Mouse (Mus musculus) lung, adult 2 months (tissue): ENCODE results near the gene Rab23. TPM values are rescaled to one million over a fixed set of nuclear protein-coding genes. Genes with fewer than 3 reads are reported as not detected.
"Not testable (repeated sequence)": the region's sequence is repeated elsewhere in the genome, so short reads cannot be mapped to it uniquely, and the experiment has no call there.

ENCODE experiments used
- DNase-seq: peaks from one replicate; pipeline ENCODE4 v3.0.0; 2022
- H3K4me1 ChIP-seq: fragments of 200-500 bp; 2 replicates; pipeline ENCODE4 v1.6.1; 2011; ENCODE audit warnings: low read length; ENCODE audit not compliant: control insufficient read depth, insufficient read depth
- H3K4me3 ChIP-seq: fragments of 200-500 bp; replicated peaks from 2 replicates; pipeline ENCODE3; 2011; ENCODE audit warnings: low read depth, mild to moderate bottlenecking, control low read depth, low read length; ENCODE audit errors: extremely low read depth
- CTCF ChIP-seq: fragments of 200-500 bp; IDR thresholded peaks from 2 replicates; pipeline ENCODE4 v1.5.1; 2011; ENCODE audit warnings: mild to moderate bottlenecking, low read length, control low read depth; ENCODE audit not compliant: insufficient read depth
- POLR2A ChIP-seq: fragments of 200-500 bp; IDR thresholded peaks from 2 replicates; pipeline ENCODE4 v1.6.1; 2011; ENCODE audit warnings: low read depth, mild to moderate bottlenecking, control low read depth, low read length, borderline replicate concordance; ENCODE audit errors: extremely low read depth
- WGBS: fragments of 180-500 bp; shearing (Covaris S2); methylation state at CpG from one replicate; pipeline ENCODE4 v1.1.7; 2018; 5-methylcytosine and 5-hydroxymethylcytosine counted together
- polyA plus RNA-seq: library from polyadenylated mRNA; depleted of rRNA; stranded (reverse); fragments of >200 nt; gene quantifications from 2 replicates; pipeline ENCODE4 v1.2.3, GENCODE M21; 2012

Gene Rab23
- polyA plus RNA-seq, 1 experiment = 17.3 TPM

GRCm38 (mm10) chr1:33721020-33721419 is 1.3 kb downstream of the Rab23 start:
- no peak for DNase-seq
- TF ChIP-seq POLR2A = no peak
- no peak for TF ChIP-seq CTCF
- peaks cover 3% of the 10 kb centered on the region for H3K4me1 ChIP-seq
- H3K4me3 ChIP-seq = no peak overlapping the region
- 73% methylated on average over 7 of the region's 7 CpGs for WGBS

DNA sequence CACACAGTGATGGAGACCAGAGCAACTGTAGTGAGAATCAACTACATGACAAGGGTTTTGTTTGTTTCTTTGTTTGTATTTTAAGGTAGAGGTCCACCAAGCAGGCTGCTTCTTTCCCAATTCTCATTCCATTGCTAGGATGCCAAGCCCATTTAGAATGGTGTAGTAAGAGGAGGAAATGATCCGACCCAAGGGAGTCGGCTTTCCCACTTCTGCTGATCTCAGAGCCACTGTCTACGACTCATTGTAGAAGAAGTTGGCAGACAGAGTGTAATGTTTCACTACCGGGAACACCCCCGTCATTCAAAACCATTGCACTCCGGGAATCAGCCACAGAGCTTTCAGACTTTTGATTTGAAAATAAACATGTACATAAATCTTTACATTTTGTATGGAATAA is 4.8 kb downstream of the Rab23 start:
- no peak for TF ChIP-seq POLR2A
- no peak overlapping the region for H3K4me3 ChIP-seq
- H3K4me1 ChIP-seq = peaks cover 3% of the 10 kb centered on the region
- 63% methylated on average over 6 of the region's 6 CpGs for WGBS
- no peak for DNase-seq

DNA sequence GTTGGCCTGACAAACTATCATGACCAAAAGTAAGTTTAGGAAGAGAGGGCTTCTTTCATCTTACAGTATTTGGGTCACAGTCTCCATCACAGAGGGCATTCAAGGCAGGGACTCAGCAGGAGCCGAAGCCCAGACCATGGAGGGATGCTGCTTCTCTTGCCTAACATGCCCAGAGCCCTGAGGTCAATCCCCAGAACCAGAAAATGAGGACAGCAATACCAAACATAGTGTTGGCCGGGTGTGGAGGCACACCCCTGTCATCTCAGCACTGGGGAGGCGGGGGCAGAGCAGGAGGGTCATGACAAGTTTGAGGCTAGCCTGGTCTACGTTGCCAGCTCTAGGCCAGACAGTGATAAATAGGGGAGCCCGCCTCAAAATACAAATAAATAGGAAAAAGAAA is 5.4 kb downstream of the Rab23 start:
- WGBS = 90% methylated on average over 5 of the region's 5 CpGs
- no peak overlapping the region for H3K4me3 ChIP-seq
- TF ChIP-seq POLR2A (no peak), CTCF (no peak)
- DNase-seq = no peak
- H3K4me1 ChIP-seq = peaks cover 3% of the 10 kb centered on the region

DNA sequence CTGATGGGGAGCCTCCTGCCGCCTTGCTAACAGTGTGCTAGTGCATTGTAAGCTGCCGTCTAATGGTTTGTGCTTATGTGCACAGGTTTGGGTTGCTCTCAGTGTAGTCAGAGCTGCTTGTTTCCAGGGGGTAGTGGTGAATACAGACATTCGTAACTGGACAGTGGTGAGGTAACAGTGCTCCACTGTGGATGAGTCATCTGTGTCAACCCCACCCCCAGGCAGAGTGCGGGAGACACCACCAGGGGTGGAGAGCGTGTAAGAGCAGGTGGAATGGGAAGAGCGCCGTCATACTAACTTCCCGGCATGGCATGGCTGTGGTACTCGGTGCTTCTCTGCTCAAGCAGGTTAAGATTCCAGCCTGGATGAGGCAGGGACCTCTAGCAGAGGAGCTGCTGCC is 13.4 kb downstream of the Rab23 start:
- no peak for TF ChIP-seq CTCF
- TF ChIP-seq POLR2A = no peak
- no peak for DNase-seq
- Histone ChIP-seq H3K4me3 (no peak overlapping the region), H3K4me1 (no peaks in the 10 kb centered on the region)
- 75% methylated on average over 9 of the region's 9 CpGs for WGBS

- 59% methylated on average over 5 of the region's 5 CpGs for WGBS
- DNase-seq = no peak
- no peak overlapping the region for H3K4me3 ChIP-seq
- H3K4me1 ChIP-seq = no peaks in the 10 kb centered on the region
- no peak for TF ChIP-seq CTCF
- TF ChIP-seq POLR2A = no peak
Measured at GRCm38 (mm10) chr1:33734001-33734685, 14.5 kb downstream of the Rab23 start.

- no peaks in the 10 kb centered on the region for H3K4me1 ChIP-seq
- no peak for TF ChIP-seq CTCF
- no peak for TF ChIP-seq POLR2A
- H3K4me3 ChIP-seq = no peak overlapping the region
- no peak for DNase-seq
- WGBS = 91% methylated on average over 11 of the region's 11 CpGs
Measured at GRCm38 (mm10) chr1:33738281-33738680, 18.6 kb downstream of the Rab23 start.

- TF ChIP-seq POLR2A (no peak), CTCF (no peak)
- WGBS = 84% methylated on average over 11 of the region's 11 CpGs
- DNase-seq = no peak
- no peak overlapping the region for H3K4me3 ChIP-seq
- H3K4me1 ChIP-seq = no peaks in the 10 kb centered on the region
Measured at GRCm38 (mm10) chr1:33738681-33739278, 19.1 kb downstream of the Rab23 start.

DNA sequence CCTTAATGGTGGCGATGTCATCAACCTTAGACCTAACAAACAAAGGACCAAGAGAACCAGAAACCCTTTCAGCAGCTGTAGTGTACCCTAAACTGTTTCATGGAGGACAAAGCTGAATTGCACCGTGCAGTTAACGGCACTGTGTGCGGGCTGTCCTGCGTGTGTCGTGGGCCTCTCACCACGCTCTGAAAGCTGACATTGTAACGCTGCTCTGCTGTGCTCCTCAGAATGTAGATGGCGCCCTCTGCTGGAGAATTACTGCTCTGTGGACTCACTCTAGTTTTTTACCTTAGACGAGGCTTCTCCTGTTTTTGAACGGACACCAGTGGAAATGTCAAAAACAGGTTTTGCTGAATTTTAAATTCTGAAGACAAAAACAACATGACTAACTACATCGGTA is 19.6 kb downstream of the Rab23 start:
- Histone ChIP-seq H3K4me3 (no peak overlapping the region), H3K4me1 (no peaks in the 10 kb centered on the region)
- DNase-seq = peak; percentile 72
- peak; percentile 84 for TF ChIP-seq CTCF
- no peak for TF ChIP-seq POLR2A
- 29% methylated on average over 12 of the region's 12 CpGs for WGBS

DNA sequence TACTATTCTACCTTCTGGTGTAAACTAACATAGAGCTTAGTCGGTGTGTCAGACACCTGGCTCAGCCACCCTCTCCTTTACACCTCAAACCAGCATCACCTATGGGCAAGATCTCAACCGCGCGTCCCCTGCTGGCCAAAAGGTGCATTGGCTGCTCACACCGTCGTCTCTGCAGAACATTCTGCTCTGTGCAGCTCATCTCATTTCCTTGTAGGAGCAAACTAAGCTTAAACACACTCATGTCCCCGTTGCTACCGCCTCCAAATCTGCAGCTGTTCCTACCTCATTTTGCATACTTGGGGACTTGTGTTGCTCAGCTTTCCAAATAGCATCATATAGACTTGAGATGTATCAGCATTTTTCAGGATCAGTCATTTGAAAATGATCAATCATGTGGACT is 23.2 kb downstream of the Rab23 start:
- no peak overlapping the region for H3K4me3 ChIP-seq
- DNase-seq = peak; percentile 23
- H3K4me1 ChIP-seq = no peaks in the 10 kb centered on the region
- 28% methylated on average over 8 of the region's 8 CpGs for WGBS
- TF ChIP-seq CTCF (peak; percentile 90), POLR2A (no peak)

GRCm38 (mm10) chr1:33744815-33745214 is 25.1 kb downstream of the Rab23 start:
- not testable (repeated sequence) for H3K4me1 ChIP-seq, H3K4me3 ChIP-seq, DNase-seq
- 91% methylated on average over 9 of the region's 9 CpGs for WGBS
